Mouse (Mus musculus) liver, embryonic 12.5 days (tissue): ENCODE results near the gene Themis. TPM values are rescaled to one million over a fixed set of nuclear protein-coding genes. Genes with fewer than 3 reads are reported as not detected.

ENCODE experiments used
- ATAC-seq: fragments of 200-750 bp; cut with Nextera tagmentation; 2 replicates; pipeline ENCODE4 v1.8.0; 2017; ENCODE audit warnings: moderate number of reproducible peaks, mild to moderate bottlenecking, moderate library complexity
- H3K27ac ChIP-seq: fragments of 300-500 bp; sonication (generic); 2 replicates; pipeline ENCODE4 v1.5.1; 2016; ENCODE audit warnings: mild to moderate bottlenecking
- H3K27me3 ChIP-seq: fragments of 300-500 bp; sonication (generic); replicated peaks from 2 replicates; pipeline ENCODE4 v1.6.1; 2016; ENCODE audit warnings: mild to moderate bottlenecking, moderate library complexity
- H3K36me3 ChIP-seq: fragments of 300-500 bp; sonication (generic); 2 replicates; pipeline ENCODE4 v1.6.1; 2016; ENCODE audit warnings: mild to moderate bottlenecking, moderate library complexity
- H3K4me1 ChIP-seq: fragments of 300-500 bp; sonication (generic); 2 replicates; pipeline ENCODE4 v1.6.1; 2016
- H3K4me2 ChIP-seq: fragments of 300-500 bp; sonication (generic); 2 replicates; pipeline ENCODE4 v1.6.1; 2016; ENCODE audit warnings: mild to moderate bottlenecking, moderate library complexity
- H3K4me3 ChIP-seq: fragments of 300-500 bp; sonication (generic); 2 replicates; pipeline ENCODE4 v1.5.1; 2016; ENCODE audit warnings: mild to moderate bottlenecking, moderate library complexity
- H3K9ac ChIP-seq: fragments of 300-500 bp; sonication (generic); 2 replicates; pipeline ENCODE4 v1.6.1; 2016; ENCODE audit warnings: mild to moderate bottlenecking, moderate library complexity
- H3K9me3 ChIP-seq: fragments of 300-500 bp; sonication (generic); replicated peaks from 2 replicates; pipeline ENCODE4 v1.6.1; 2016; ENCODE audit warnings: mild to moderate bottlenecking, moderate library complexity
- WGBS: fragments of 180-500 bp; shearing (Covaris S2); methylation state at CpG from one replicate; pipeline ENCODE4 v1.1.7; 2016; ENCODE audit not compliant: insufficient replicate concordance; 5-methylcytosine and 5-hydroxymethylcytosine counted together
- polyA plus RNA-seq: library from polyadenylated mRNA; unstranded; fragments of >200 nt; fragmentation: Nextera tagmentation; extraction: Ambion mirVana; gene quantifications from 2 replicates; pipeline ENCODE4 v1.2.1, GENCODE M21; 2016

The Themis gene
- polyA plus RNA-seq, 1 experiment from 2014 or later: not detected

DNA sequence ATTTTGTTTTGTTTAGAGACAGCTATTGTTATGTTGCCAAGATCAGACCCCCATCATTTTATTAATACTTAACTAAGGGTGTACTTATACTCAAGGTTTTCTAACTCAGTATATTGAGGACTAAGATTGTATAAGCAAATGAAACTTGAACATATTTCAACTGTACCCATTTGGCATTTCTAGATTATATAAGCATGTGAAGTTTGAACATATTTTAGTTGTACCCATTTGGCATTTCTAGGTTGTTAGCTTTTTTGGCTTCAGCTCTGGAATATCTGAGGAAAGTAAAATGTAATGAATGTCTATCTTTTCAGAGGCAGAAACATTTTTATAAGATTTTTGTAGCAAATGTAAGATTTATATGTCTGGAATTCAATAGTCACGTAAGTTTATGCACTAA is 27.9 kb downstream of the Themis start:
- Histone ChIP-seq H3K27me3 (no peaks in the 10 kb centered on the region), H3K9ac (no peak overlapping the region), H3K4me2 (no peak overlapping the region), H3K36me3 (no peaks in the 10 kb centered on the region), H3K4me1 (no peaks in the 10 kb centered on the region), H3K9me3 (no peaks in the 10 kb centered on the region), H3K27ac (no peak overlapping the region), H3K4me3 (no peak overlapping the region)
- 73% methylated on average over 1 of the region's 1 CpGs for WGBS
- ATAC-seq: no peak

DNA sequence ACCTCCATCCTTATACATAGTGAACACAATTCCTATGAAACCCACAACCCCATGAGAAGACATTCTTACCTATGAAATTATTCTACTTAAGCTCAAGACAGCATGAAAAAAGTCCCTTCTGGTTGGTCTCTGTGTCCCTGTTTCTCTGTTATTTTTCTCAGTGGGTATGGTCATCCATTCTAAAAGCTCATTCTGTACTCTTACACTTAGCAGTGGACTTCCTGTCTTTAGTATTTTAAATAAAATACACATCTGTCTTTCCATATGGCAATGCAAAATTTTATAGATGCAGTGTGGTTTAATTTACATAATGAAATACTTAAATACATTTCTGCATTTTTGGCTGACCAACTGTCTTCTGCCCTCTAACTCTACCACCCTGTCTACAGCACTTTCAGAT is 30.0 kb downstream of the Themis start:
- Histone ChIP-seq H3K9ac (no peak overlapping the region), H3K27me3 (no peaks in the 10 kb centered on the region), H3K4me2 (no peak overlapping the region), H3K4me1 (no peaks in the 10 kb centered on the region), H3K36me3 (no peaks in the 10 kb centered on the region), H3K4me3 (no peak overlapping the region), H3K9me3 (no peaks in the 10 kb centered on the region), H3K27ac (no peak overlapping the region)
- ATAC-seq: no peak

DNA sequence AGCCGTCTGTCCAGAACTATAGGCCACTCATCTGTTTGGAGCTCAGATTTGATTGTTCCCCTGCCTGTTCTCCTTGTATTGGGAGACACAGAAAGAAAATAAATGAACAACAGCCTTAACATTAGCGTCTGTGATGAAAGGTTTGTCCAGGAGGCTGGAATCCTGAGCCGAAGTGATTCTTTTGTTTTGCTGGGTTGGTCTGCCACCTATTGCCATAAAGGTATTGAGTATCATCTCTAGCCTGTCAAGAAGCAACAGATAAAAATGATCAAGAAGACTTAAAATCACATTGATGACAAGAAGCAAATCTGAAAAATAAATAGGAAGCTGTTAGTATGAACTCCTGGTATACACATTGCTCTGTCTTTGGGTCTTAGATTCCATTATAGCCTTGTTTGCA is 53.7 kb downstream of the Themis start:
- no peak for ATAC-seq
- Histone ChIP-seq H3K4me1 (no peaks in the 10 kb centered on the region), H3K27me3 (no peaks in the 10 kb centered on the region), H3K4me2 (no peak overlapping the region), H3K9me3 (no peaks in the 10 kb centered on the region), H3K4me3 (no peak overlapping the region), H3K27ac (no peak overlapping the region), H3K9ac (no peak overlapping the region), H3K36me3 (no peaks in the 10 kb centered on the region)
- whole genome bisulfite sequencing: 66% methylated on average over 3 of the region's 3 CpGs

DNA sequence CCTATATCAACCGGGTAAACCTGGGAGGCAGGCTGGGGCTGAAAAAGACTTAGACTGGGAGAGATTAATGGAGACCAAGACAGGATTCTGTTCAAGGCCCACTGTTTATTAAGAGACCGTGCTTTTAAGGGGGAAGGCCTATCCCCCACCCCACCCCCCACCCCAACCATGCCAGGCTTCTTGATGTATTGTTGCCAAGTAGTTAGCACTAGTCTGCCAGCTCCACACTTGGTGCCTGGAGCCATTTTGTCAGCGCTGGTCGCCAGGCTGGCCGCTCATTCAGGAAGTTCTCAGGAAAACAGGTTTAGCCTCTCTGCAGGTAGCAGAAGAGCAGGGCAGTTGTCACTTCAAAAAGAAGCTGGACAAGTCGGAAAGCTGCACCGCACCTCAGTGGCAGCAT is 55.1 kb downstream of the Themis start:
- WGBS: 77% methylated on average over 7 of the region's 7 CpGs

DNA sequence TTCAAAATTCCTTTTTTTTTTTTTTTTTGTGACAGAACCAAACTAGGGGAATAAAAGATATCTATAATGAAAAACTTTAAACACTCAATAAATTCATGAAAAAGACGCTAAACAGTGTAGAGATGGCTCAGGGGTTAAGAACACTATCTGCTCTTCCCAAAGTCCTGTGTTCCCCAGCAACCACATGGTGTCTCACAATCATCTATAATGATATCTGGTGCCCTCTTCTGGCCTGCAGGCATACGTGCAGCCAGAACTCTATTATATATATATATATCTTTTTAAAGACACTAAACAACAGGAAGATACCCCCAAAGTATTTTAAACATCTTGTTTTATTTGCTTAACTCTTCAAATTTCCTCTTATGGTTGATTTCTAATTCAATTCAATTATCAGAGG is 62.0 kb downstream of the Themis start:
- H3K27me3 ChIP-seq: no peaks in the 10 kb centered on the region
- H3K9ac ChIP-seq: no peak overlapping the region
- 0% methylated on average over 2 of the region's 2 CpGs for WGBS
- no peak overlapping the region for H3K4me3 ChIP-seq
- H3K4me1 ChIP-seq: no peaks in the 10 kb centered on the region
- no peak overlapping the region for H3K4me2 ChIP-seq
- H3K27ac ChIP-seq: no peak overlapping the region
- no peaks in the 10 kb centered on the region for H3K36me3 ChIP-seq
- no peaks in the 10 kb centered on the region for H3K9me3 ChIP-seq
- no peak for ATAC-seq

More for the DNA sequence above, 55.1 kb downstream of the Themis start:
- Histone ChIP-seq H3K27me3 (no peaks in the 10 kb centered on the region), H3K9ac (no peak overlapping the region), H3K27ac (no peak overlapping the region), H3K4me3 (no peak overlapping the region), H3K4me1 (no peaks in the 10 kb centered on the region), H3K9me3 (no peaks in the 10 kb centered on the region), H3K4me2 (no peak overlapping the region), H3K36me3 (no peaks in the 10 kb centered on the region)
- no peak for ATAC-seq

DNA sequence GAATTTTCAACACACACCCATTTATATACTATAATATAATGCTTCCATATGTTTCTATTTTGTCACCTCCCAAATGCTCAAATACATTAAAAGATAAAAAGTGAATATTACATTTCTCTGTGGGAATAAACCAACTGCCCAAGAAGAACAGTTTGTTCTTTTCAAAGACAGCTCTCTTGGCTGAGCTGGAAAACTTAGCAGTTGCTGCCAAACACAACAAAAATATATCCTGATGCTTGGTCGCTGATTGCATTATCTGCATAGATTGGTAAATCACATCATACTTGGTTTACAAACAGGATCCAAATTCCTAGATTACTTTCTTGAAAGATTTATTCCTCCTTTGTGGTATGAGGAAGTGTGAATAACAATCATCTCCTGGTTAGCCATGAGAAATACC is 69.8 kb downstream of the Themis start:
- Histone ChIP-seq H3K4me2 (no peak overlapping the region), H3K9me3 (no peaks in the 10 kb centered on the region), H3K4me1 (no peaks in the 10 kb centered on the region), H3K27me3 (no peaks in the 10 kb centered on the region), H3K36me3 (no peaks in the 10 kb centered on the region), H3K27ac (no peak overlapping the region), H3K9ac (no peak overlapping the region), H3K4me3 (no peak overlapping the region)
- ATAC-seq: no peak
- 78% methylated on average over 1 of the region's 1 CpGs for WGBS

DNA sequence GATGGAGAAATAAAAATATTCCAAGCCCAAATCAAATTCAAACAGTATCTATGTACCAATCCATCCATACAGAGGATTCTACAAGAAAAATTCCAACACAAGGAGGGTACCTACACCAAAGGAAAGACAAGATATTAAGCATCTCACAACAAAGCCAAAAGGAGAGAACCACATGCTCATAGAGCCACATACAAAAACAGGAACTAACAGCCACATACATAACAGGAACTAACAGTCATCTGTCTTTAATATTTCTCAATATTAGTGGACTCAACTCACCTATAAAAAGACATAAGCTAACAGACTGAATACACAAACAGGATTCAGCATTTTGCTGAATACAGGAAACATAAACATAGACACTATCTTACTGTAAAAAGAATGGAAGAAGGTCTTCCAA is 78.3 kb downstream of the Themis start:
- Histone ChIP-seq H3K9ac (no peak overlapping the region), H3K36me3 (no peaks in the 10 kb centered on the region), H3K4me3 (no peak overlapping the region), H3K27ac (no peak overlapping the region), H3K4me2 (no peak overlapping the region), H3K9me3 (no peaks in the 10 kb centered on the region), H3K4me1 (no peaks in the 10 kb centered on the region), H3K27me3 (no peaks in the 10 kb centered on the region)
- ATAC-seq: no peak

DNA sequence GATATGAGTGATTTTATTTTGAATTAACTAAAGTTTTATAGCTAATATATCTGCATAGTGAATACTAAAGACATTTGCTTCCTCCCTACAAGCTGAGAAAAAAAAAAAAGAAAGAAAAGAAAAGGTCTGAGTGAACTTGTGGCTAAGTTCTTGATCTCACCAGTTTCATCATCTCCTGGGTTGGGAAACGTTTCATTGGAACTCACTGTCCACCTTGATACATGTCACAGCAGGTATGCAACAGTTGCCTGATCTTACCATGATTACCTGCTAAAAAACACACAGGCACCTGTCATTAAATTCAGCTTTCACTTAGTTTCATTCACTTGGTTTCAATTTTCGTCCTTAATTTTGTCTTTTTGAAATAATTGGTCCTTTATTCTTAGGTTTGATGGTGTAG is 85.2 kb downstream of the Themis start:
- Histone ChIP-seq H3K9me3 (no peaks in the 10 kb centered on the region), H3K36me3 (no peaks in the 10 kb centered on the region), H3K27me3 (no peaks in the 10 kb centered on the region), H3K27ac (no peak overlapping the region), H3K4me3 (no peak overlapping the region), H3K4me1 (no peaks in the 10 kb centered on the region), H3K4me2 (no peak overlapping the region), H3K9ac (no peak overlapping the region)
- ATAC-seq: no peak
- WGBS: 40% methylated on average over 2 of the region's 2 CpGs

DNA sequence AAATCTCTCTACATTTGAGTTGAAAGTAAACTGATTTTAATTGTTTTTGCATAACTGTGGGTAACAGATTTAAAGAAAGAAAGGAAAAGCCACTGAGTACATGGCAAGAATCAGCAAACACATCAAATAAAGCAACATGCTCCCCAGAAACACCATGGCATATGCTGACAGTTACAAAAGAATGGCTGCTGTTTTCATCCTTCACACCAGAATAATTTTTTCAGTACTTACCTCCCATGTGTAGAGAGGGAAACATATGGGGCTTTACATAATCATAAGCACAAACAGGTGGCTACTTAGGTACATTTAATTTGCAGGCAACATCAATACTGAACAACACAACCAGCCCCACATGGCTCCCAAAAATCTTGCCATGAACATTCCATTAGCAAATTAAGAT is 86.8 kb downstream of the Themis start:
- ATAC-seq: no peak
- H3K9ac ChIP-seq: no peak overlapping the region
- H3K4me2 ChIP-seq: no peak overlapping the region
- no peak overlapping the region for H3K4me3 ChIP-seq
- H3K27ac ChIP-seq: no peak overlapping the region
- H3K27me3 ChIP-seq: no peaks in the 10 kb centered on the region
- H3K36me3 ChIP-seq: no peaks in the 10 kb centered on the region
- no peaks in the 10 kb centered on the region for H3K9me3 ChIP-seq
- H3K4me1 ChIP-seq: no peaks in the 10 kb centered on the region

DNA sequence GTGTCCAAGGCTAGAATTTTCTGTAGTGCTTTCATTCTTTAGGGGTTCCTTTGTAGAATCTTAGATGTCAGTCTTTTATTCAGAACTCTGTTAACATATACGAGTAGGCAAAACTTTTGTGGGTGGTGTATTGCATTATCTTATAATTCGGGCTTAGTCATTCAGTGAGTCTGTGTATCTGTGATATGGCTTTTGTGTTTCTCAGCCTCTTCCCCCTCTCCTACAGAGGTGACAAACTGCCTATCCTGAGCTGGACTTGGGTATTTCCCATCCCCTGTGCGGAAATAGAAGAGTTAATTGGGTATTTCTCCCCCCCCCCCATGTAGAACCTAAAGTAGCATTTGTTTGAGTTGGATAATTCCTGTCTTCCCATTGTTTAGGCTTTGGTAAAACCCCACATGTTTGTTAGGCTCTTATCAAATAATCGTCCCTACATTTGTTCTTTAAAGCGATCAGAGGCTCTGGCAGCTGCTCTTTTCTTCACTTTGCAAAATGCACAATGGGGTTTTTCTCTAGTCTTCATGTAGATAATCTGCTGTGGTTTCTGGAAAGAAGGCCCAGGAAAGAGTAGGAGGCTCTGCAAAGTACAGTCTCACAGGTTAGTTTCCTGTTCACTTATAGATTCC is 108.7 kb downstream of the Themis start:
- WGBS: 59% methylated on average over 5 of the region's 5 CpGs

DNA sequence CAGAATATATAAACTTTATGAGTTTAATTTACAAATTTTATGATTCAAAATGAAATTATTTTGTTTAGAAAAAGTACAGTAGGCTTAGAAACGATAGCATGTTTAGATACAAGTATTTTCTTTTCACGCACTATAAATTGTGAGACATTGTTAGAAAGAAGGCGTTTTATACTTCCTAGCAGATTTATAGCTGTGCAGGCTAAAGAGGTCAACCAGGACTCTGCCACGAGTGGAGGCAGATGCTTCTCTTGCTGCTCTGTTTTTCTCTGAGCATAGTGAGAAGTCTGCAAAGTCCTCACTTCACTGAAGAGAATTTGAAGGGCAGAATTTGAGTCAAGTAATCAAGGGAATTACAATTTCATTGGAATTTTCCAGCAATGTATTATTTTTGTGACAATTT is 131.3 kb downstream of the Themis start:
- WGBS: 53% methylated on average over 4 of the region's 4 CpGs
- no peaks in the 10 kb centered on the region for H3K27me3 ChIP-seq
- H3K27ac ChIP-seq: no peak overlapping the region
- no peak overlapping the region for H3K4me2 ChIP-seq
- H3K4me3 ChIP-seq: no peak overlapping the region
- H3K4me1 ChIP-seq: no peaks in the 10 kb centered on the region
- H3K9me3 ChIP-seq: no peaks in the 10 kb centered on the region
- no peak overlapping the region for H3K9ac ChIP-seq
- H3K36me3 ChIP-seq: no peaks in the 10 kb centered on the region
- ATAC-seq: no peak

More for the DNA sequence above, 108.7 kb downstream of the Themis start:
- H3K9ac ChIP-seq: no peak overlapping the region
- no peak for ATAC-seq
- no peaks in the 10 kb centered on the region for H3K4me1 ChIP-seq
- no peaks in the 10 kb centered on the region for H3K9me3 ChIP-seq
- H3K27ac ChIP-seq: no peak overlapping the region
- no peaks in the 10 kb centered on the region for H3K36me3 ChIP-seq
- H3K4me2 ChIP-seq: no peak overlapping the region
- no peak overlapping the region for H3K4me3 ChIP-seq
- no peaks in the 10 kb centered on the region for H3K27me3 ChIP-seq

DNA sequence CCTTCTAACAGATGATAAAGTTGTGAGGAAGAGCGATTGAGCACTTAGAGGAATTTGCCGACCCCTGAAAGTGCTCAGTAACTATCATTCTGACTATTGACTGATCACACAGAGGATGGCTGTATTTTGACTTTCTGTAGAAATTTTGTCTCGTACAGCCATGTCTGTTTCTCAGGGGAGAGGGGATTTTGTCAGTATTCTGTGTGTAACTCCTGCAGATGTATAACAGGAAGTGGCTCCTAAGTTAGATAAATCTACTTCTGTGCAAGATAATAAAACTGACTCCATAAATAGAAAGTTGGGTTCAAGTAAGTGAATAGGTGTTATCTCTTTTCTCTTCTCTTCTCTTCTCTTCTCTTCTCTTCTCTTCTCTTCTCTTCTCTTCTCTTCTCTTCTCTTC is 137.0 kb downstream of the Themis start:
- Histone ChIP-seq H3K4me3 (no peak overlapping the region), H3K9me3 (no peaks in the 10 kb centered on the region), H3K9ac (no peak overlapping the region), H3K36me3 (no peaks in the 10 kb centered on the region), H3K27me3 (no peaks in the 10 kb centered on the region), H3K4me2 (no peak overlapping the region), H3K4me1 (no peaks in the 10 kb centered on the region), H3K27ac (no peak overlapping the region)
- ATAC-seq: no peak
- WGBS: 53% methylated on average over 3 of the region's 3 CpGs

DNA sequence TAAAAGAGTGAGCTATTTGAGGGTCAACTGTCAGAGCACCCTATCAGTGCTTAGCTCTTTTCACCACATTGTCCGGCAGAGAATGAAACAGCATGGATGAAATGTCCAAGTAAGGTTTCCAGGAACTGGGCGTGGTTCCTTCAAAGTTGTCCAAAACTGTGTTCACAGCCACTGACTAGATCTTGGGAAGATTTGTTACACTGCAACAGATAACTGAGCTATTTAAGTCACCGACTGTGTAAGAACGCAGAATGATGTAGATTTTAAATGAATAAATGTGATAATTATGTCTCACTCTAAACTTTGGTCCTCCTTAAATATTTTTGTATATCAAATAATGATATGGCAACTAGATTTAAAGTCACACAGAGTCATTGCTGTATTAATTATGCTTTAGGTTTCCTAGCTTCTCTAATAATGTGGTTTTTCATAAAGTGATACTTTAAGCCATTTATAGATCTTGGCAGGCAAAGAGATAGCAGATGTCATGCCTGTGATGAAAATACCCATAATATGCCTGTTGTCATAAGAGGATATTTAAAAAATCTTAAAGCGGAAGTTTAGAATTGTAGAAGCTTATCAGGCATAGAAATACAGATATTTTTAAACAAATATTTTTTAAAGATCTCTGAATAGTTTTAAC is 143.9 kb downstream of the Themis start:
- no peak overlapping the region for H3K27ac ChIP-seq
- WGBS: 58% methylated on average over 5 of the region's 5 CpGs
- ATAC-seq: no peak
- no peaks in the 10 kb centered on the region for H3K9me3 ChIP-seq
- no peak overlapping the region for H3K4me3 ChIP-seq
- no peaks in the 10 kb centered on the region for H3K36me3 ChIP-seq
- no peak overlapping the region for H3K4me2 ChIP-seq
- H3K4me1 ChIP-seq: no peaks in the 10 kb centered on the region
- H3K9ac ChIP-seq: no peak overlapping the region
- no peaks in the 10 kb centered on the region for H3K27me3 ChIP-seq
